In genomic region chr2:181644361-181644760, GRCm38 (mm10) we compare ENCODE assay signal across 9 mouse cellular contexts. TPM values are rescaled to one million over a fixed set of nuclear protein-coding genes. Genes with fewer than 3 reads are reported as not detected.
DNase-seq lines count a peak whose midpoint lies in the region; ATAC-seq and TF ChIP-seq lines count a peak whose summit lies in the region.
"Had no signal": no experiment of that assay in that cellular context is flagged by ENCODE, and none has a peak within 500 bp of the region (broad histone marks: within the 10 kb centered on the region; RNA-seq: fewer than 3 reads in every experiment).

No protein-coding gene starts in this region.

- POLR2A ChIA-PET in Patski (lab: Charles Lee): no interaction called here

- H3K27me3 ChIP-seq in Patski: no peaks in the 10 kb centered on the region
- H3K27me3 ChIP-seq: embryonic facial prominence, embryonic 13.5 days had no signal

- CTCF ChIA-PET in Patski (lab: Charles Lee): interaction anchor here (0.8 to 8.2 kb wide), 10 partner anchors 9 to 34 kb away, joined by 3 to 83 read pairs (median 6); no protein-coding TSS in a partner anchor

- peak; percentile 89 for TF ChIP-seq CTCF in Patski (IDR thresholded peaks at IDR 0.05)

- intact Hi-C loops in gastrocnemius, postnatal 36 days (cut with DNase I): no loop called here

- DNase-seq in gastrocnemius, postnatal 10 days: peak; percentile 39
- DNase-seq in gastrocnemius, postnatal 36 days: no peak
- DNase-seq in 3T3-L1 (ENCODE audit: low read depth, low spot score) (peak; percentile 78), Patski (ENCODE audit: low read depth, low spot score) (peak; percentile 9)
- DNase-seq in embryo, embryonic 11 days: peak; percentile 55
- peak; percentile 68 to 74 for DNase-seq in kidney, postnatal 4 days
- peak; percentile 17 to 49 for DNase-seq in natural killer cell, adult 2 months (ENCODE audit: low spot score in 2 of 2)
- DNase-seq in urinary bladder, postnatal 10 days (ENCODE audit: low spot score): no peak

- no peak for ATAC-seq in Patski

- in situ Hi-C loops in Patski (cut with MboI; ENCODE audit: low pct_unique_long_range_greater_than_20kb): loop anchor here (5.0 kb wide), 1 partner anchor 33 kb away; no protein-coding TSS in a partner anchor

RNA-seq across cellular contexts. Expression of gene Gm29797, which starts 12.5 kb away (rescaled TPM):
- not detected for total RNA-seq in gastrocnemius, postnatal 10 days (2021)
- not detected for total RNA-seq in gastrocnemius, postnatal 36 days (2021)
- polyA plus RNA-seq in Patski (2021): 0.15 TPM
- polyA plus RNA-seq: embryonic facial prominence, embryonic 13.5 days had no signal

RNA-seq across cellular contexts. Expression of gene Sox18, which starts 27.1 kb away (rescaled TPM):
- 10 to 100 TPM; 25.4 to 36.2 TPM for total RNA-seq in gastrocnemius, postnatal 10 days (2021)
- 10 to 100 TPM in 1 of 2 experiments, 1 to 10 TPM in 1; 7.6 to 14.2 TPM for total RNA-seq in gastrocnemius, postnatal 36 days (2021)
- 0.04 TPM for polyA plus RNA-seq in Patski (2021)

RNA-seq across cellular contexts. Expression of gene Tcea2, which starts 35.7 kb away (rescaled TPM):
- 1 to 10 TPM; 5.6 to 6.3 TPM for total RNA-seq in gastrocnemius, postnatal 10 days (2021)
- total RNA-seq in gastrocnemius, postnatal 36 days (2021): 1 to 10 TPM; 6.0 to 7.8 TPM
- 22.9 TPM for polyA plus RNA-seq in Patski (2021)

RNA-seq across cellular contexts. Expression of gene Samd10, which starts 45.3 kb away (rescaled TPM):
- 1 to 10 TPM in 1 of 2 experiments, under 1 TPM in 1; 0.85 to 1.2 TPM for total RNA-seq in gastrocnemius, postnatal 10 days (2021)
- 1 to 10 TPM in 1 of 2 experiments, under 1 TPM in 1; 0.69 to 1.0 TPM for total RNA-seq in gastrocnemius, postnatal 36 days (2021)
- polyA plus RNA-seq in Patski (2021): 22.4 TPM

RNA-seq across cellular contexts. Expression of gene Rgs19, which starts 49.4 kb away (rescaled TPM):
- total RNA-seq in gastrocnemius, postnatal 10 days (2021): 1 to 10 TPM; 7.5 to 9.6 TPM
- 1 to 10 TPM; 2.3 to 2.7 TPM for total RNA-seq in gastrocnemius, postnatal 36 days (2021)
- polyA plus RNA-seq in Patski (2021): 42.4 TPM

Comparison
In these comparisons a context has a peak if more than half of its experiments do, and no peak if none do; other contexts are left out.
1. DNase-seq: peak in gastrocnemius, postnatal 10 days (single experiment), 3T3-L1 (single experiment), Patski (single experiment), embryo, embryonic 11 days (single experiment), kidney, postnatal 4 days (2 of 2) and natural killer cell, adult 2 months (2 of 2); none in gastrocnemius, postnatal 36 days (0 of 2) and urinary bladder, postnatal 10 days (single experiment).